Mouse (Mus musculus) heart, postnatal 25 days (tissue): ENCODE results near the gene Smarca4. TPM values are rescaled to one million over a fixed set of nuclear protein-coding genes. Genes with fewer than 3 reads are reported as not detected.

Source experiments
- DNase-seq: peaks from one replicate; pipeline ENCODE4 v3.0.0; 2022; ENCODE audit warnings: low spot score
- intact Hi-C: fragments of 180-260 bp; cut with DNase I; formaldehyde crosslinking; loops from one replicate; pipeline ENCODE4 v1.15.1; 2025
- total RNA-seq, 2 experiments: library from RNA; stranded (reverse); gene quantifications; 2 replicates each; pipeline ENCODE4 v1.2.3; 2021

The Smarca4 gene
- total RNA-seq, 2 experiments from 2014 or later, result 46.4 to 48.1 TPM

DNA sequence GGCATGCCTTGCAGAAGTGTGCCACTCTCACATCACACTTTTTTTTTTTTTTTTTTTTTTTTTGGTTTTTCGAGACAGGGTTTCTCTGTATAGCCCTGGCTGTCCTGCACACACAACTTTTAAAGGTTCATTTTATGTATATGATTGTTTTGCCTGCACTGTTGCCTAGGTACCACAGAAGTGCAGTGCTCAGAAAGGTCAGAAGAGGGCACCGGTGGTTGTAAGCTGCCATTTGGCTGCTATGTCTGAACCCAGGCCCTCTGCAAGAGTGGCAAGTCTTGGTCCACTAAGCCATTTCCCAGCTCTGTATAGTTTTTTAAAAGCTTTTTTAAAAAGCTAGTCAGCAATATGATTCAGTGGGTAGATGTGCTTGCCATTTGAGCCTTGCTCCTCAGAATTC, 17.8 kb upstream of the Smarca4 start:
- no peak for DNase-seq
- intact Hi-C loops, result no loop called here

DNA sequence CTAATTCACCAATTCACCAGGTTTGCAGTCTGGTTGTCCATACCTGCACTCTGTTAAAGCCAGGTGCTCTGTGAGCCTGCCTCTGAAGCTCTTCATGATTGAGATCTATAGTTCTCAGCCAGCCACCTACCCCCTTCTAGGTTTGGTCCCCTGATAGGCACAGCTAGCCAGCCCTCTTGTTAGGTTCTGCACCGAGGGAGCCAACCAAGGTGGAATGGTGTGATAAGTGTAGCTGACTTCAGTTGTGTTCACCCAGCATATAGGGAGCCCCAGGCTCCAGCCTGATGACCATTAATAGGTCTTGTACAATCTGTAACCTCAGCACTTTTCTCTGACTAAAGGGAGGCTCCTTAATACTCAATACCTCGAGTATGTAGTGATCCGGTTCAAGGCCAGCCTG, 15.8 kb upstream of the Smarca4 start:
- no peak for DNase-seq
- intact Hi-C loops, result loop anchor here (5.0 to 10.0 kb wide), 3 partner anchors 52 to 205 kb away; no protein-coding TSS in a partner anchor

DNA sequence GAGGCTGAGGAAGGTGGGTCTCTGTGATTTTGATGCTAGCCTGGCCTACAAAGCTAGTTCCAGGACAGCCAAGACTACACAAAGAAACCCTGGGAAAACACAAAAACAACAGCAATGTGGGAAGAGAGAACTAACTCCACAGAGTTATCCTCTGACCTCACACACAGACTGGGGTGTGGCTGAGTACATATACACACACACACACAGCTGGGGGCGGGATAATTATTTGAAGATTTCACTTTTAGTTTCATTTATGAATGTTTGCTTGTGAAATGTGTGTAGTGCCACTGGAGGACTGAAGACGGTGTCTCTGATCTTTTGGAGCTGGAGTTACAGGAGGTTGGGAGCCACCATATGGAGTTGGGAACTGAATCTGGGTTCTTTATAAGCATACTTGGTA, 14.9 kb upstream of the Smarca4 start:
- intact Hi-C loops, result loop anchor here (5.0 to 10.0 kb wide), 3 partner anchors 51 to 204 kb away; no protein-coding TSS in a partner anchor

DNA sequence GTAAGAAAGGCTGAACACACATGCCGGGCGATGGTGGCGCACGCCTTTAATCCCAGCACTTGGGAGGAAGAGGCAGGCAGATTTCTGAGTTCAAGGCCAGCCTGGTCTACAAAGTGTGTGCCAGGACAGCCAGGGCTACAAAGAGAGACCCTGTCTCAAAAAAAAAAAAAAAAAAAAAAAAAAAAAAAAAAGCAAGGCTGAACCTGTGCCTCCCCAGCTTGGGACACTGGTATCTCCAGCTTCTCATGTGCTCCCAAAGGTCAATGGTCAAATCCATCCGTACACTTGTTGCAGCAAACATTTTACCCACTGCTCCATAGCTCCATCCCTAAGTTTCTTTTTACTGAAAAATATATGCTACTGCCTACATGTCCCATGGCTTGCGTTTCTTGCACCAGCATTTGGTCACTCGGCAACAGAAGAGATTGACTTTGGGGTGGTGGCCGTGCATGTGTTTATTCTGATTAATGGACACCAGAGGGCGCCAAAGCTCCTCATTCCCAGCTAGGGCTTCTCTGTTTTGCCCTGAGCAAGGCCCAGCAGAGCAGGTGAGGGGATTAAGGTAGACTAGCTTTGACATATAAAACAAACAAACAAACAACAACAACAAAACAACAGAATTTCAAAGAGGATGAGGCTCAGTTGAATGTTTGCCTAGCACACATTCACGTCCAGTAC, 14.1 kb upstream of the Smarca4 start:
- no peak for DNase-seq
- intact Hi-C loops, result loop anchor here (1.0 to 10.0 kb wide), 5 partner anchors 29 to 269 kb away; no protein-coding TSS in a partner anchor

More for the DNA sequence above, 14.9 kb upstream of the Smarca4 start:
- no peak for DNase-seq

DNA sequence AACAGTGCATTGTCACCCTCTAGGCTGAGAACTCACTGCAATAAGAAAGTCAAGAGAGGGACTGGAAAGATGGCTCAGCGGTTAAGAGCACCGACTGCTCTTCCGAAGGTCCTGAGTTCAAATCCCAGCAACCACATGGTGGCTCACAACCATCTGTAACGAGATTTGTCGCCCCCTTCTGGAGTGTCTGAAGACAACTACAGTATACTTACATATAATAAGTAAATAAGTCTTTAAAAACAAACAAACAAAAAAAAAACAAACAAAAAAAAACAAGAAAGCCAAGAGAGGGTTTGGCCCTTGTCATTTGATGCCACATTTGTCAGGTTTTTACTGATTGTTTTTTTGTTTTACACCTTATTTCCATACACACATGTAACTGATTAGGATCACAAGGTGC, 11.8 kb upstream of the Smarca4 start:
- intact Hi-C loops, result loop anchor here (5.0 to 10.0 kb wide), 3 partner anchors 48 to 201 kb away; no protein-coding TSS in a partner anchor

DNA sequence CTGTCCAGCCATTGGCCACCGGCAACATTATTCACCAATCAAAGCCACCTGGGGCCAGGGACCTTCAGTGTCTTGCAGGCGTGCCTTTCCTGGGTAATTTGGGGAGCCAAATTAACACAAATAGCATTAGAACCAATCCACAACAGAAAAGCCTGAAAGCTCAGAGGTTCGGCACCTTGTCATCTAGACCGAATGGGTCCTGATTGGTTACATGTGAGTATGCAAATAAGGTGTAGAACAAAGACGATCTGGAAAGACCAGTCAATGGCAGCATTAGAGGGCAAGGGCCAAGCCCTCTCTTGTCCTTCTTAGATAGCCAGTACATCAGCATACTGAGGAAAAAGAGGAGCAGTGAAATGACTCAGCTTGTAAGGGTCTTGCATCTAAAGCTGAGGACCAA, 10.1 kb upstream of the Smarca4 start:
- no peak for DNase-seq
- intact Hi-C loops, result loop anchor here (10.0 kb wide), 1 partner anchor 199 kb away; no protein-coding TSS in a partner anchor

More for the DNA sequence above, 11.8 kb upstream of the Smarca4 start:
- DNase-seq, result no peak

DNA sequence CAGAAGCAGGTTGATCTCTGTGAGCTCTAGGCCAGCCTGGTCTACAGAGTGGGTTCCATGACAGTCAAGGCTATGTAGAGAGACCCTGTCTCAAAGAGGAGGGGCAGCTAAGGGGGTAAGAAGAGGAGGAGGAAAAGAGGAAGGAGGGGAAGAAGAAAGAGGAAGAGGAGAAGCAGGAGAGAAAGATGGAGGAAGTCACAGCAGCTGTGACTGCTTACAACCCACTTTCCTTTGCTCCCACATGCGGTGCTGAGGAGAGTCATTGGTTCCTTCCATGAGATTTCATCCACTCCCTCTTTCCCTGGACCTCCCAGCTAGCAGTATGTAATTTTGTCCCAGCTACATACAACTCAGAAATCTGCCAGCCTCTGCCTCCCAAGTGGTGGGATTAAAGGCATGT, 9.3 kb upstream of the Smarca4 start:
- no peak for DNase-seq
- intact Hi-C loops, result loop anchor here (10.0 kb wide), 1 partner anchor 198 kb away; no protein-coding TSS in a partner anchor

DNA sequence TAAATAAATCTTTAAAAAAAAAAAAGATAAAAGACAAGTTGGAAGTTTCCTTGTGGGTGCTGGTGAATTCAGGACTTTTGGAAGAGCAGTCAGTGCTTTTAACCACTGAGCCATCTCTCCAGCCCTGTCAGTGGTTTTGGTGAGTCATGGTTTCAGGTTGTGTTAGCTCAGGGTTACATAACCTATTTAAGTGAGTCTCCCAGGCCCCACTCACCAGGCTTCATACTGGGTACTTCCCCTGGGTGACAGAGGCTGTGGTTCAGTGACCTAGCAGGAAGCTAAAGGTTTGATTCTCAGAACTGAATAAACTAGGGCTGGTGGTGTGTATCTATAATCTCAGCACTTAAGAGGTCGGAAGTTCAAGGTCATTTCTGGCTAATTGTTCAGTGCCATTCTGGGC, 6.1 kb upstream of the Smarca4 start:
- no peak for DNase-seq
- intact Hi-C loops, result loop anchor here (10.0 kb wide), 1 partner anchor 195 kb away; no protein-coding TSS in a partner anchor

DNA sequence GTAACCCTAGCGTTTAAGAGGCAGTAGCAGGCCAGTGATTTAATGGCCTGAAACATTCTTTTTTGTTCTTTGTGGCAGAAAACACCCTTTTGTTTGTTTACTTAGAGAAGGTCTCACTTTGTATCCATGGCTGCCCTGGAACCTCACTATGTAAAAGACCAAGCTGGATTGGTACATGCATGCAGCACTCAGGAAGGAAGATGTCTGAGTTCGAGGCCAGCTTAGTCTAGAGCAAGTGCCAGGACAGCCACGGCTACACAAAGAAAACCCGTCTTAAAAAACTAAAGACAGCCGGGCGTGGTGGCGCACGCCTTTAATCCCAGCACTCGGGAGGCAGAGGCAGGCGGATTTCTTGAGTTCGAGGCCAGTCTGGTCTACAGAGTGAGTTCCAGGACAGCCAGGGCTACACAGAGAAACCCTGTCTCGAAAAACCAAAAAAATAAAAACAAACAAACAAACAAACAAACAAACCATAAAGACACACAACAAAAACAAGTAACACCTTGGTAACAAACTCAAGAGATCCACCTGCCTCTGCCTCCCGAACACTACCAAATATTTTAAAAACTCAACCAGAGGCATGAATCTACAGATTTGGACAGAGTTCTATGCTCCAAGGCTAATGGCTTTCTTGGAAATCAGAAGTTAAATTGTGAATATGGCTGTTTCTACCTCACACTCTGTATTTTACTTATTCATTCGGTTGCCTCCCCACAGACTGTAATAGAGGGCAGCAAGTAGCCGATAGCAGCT, 929 bp upstream of the Smarca4 start:
- DNase-seq, result no peak
- intact Hi-C loops, result loop anchor here (5.0 kb wide), 1 partner anchor 248 kb away; the partner anchor contains the start of gene Ilf3

DNA sequence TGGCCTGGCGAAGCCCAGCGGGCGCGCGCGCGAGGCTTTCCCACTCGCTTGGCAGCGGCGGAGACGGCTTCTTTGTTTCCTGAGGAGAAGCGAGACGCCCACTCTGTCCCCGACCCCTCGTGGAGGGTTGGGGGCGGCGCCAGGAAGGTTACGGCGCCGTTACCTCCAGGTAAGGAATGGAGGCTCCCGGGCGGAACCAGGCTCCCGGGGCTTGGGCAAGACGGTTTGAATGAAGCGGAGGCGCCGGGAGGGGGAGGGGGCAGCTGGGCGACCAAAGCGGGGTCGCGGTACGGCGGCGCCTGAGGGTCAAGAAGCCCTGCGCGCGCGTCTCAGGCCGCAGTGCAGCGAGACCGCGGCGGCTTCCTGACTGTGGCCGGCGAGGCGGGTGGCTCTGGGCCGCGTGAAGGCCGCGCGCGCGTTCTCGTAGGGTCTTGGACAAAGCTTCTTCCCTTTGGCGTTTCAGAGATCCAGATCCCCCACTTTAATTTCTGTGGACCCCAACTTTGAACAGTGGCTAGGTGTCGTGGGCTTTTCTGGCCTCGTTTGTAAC, 338 bp downstream of the Smarca4 start:
- DNase-seq, result peak; percentile 80
- intact Hi-C loops, result loop anchor here (2.0 to 5.0 kb wide), 2 partner anchors 24 to 249 kb away; partner anchors contain the start of genes Ilf3, Timm29 and Yipf2

DNA sequence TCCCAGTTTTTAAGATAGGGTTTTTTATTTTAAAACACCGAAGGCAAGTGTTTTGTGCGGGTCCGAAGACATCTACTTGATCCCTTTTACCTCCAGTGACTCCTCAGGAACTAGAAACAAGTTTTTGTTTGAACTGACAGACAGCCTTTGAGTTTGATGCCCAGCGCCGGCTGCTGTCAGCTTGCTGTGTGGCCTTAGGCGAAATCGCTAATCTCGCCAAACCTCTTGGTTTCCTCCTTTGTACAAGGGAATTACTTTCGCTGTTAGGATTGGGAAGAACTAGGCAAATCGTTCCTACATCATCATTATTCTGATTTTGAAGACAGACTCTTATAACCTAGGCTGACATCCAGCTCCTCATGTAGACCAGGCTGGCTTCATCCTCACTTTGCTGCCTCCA, 1.1 kb downstream of the Smarca4 start:
- intact Hi-C loops, result loop anchor here (2.0 to 5.0 kb wide), 2 partner anchors 24 to 250 kb away; partner anchors contain the start of genes Ilf3, Timm29 and Yipf2
- no peak for DNase-seq

DNA sequence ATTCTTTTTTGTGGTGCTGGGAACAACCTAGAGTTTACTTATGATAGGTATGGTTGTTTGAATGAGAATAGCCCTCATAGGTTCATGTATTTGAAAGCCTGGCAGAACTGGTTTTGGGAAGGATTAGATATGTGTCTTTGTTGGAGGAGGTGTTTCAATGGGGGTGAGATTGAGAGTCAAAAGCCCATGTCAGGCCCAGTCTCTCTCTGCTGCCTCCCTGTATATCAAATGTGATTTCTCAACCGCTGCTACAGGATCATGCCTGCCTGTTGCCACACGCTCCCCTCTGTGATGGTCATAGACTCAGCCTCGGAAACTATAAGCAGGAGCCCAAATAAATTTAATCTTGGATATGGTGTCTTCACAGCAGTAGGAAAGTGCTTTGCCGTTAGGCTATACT, 4.3 kb downstream of the Smarca4 start:
- no peak for DNase-seq
- intact Hi-C loops, result no loop called here

DNA sequence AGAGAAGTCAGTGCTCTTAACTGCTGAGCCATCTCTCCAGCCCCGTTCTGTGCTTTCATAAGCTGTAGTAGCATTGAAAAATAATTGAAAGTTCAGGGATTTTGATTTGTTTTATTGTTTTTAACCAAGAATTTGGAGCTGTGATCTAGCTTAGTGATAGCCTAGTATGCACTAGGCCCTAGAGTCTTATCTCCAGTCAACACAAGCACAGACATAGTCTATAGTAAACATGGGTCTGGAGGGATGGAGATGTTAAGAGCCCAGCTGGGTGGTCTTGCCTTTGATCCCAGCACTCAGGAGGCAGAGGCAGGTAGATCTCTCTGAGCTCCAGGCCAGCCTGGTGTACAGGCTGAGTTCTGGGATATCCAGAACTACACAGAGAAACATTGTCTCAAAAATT, 6.7 kb downstream of the Smarca4 start:
- intact Hi-C loops, result no loop called here

DNA sequence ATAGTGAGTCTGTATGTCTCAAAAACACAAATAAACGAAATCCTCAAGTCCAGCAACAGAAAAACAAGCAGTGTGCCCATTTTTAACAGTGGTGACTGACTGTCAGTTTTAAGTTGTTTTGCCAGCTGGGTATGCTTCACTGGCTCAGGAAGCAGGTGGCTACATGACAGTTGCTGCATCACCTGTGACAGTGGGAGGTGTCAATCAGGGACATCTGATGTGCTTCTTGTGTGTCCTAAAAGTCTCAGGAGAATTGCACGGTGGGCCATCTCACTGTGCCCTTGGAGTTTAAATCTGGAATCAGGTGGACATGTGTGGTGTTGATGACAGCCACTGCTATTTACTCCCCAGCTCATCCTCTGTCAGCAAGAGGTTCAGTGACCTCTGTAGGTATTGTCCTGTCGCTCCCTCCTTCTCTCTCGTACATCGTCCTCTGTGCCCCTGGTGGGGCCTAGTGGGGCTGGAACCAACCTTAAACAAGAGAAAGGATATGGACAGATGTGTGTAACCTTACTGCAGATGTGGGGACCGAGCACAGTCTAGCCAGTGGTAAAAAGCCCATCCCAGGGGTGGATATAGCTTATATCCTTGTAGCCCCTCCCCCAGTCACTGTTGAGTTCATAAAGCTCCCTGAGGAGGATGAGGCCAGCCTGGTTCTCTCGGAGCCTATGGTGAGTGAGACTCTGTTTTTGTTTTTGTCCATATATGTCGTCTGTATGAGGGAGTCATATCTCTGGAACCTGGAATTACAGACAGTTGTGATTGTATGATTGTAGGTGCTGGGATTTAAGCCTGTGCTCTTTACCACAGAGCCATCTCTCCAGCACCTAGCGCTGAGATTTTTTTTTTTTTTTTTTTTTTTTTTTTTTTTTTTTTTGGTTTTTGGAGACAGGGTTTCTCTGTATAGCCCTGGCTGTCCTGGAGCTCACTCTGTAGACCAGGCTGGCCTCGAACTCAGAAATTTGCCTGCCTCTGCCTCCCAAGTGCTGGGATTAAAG, 9.7 kb downstream of the Smarca4 start:
- DNase-seq, result no peak
- intact Hi-C loops, result no loop called here

More for the DNA sequence above, 6.7 kb downstream of the Smarca4 start:
- DNase-seq, result no peak

DNA sequence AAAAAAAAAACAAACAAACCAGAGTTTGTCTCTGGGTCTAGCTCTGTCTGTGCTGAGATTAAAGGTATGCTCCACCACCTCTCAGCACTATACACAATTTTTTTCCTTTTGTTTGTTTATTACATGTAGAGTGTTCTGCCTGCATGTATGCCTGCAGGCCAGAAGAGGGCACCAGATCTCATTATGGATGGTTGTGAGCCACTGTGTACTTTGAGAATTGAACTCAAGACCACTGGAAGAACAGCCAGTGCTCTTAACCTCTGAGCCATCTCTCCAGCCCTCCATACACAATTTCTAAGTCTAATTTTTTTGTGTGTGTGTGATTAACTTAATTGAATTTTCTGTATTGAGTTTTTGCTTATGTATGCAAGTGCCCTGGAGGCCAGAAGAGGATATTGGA, 10.6 kb downstream of the Smarca4 start:
- intact Hi-C loops, result no loop called here
- no peak for DNase-seq

DNA sequence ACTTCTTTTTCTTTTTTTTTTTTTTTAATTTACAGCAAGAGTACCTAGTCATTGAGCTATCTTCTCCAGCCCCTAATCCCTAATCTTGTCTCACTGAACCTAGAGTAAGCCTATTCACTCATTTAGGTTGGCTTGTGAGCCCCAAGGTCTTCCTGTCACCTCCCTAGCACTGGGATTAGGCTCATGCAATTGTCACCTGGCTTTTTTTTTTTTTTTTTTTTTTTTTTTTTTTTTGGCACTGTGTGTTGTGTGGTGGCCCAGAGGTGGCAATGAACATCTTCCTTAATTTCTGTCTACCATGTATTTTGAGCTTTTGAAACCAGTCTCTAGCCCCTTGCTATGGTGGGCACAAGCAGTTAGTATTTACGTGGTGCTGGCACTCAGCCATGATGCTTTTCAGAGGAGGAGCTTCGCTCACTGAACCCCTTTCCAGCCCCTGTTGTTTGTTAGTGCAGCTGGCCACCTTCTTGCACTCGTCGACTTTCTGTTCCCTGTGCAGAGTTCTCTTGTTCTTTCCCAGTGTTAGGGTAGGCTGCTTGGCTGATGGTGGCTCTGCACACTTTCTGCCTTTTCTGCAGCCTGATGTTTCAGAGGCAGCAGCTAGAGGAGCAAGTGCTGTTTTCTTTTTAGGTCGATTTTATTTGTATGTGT, 11.3 kb downstream of the Smarca4 start:
- intact Hi-C loops, result no loop called here
- DNase-seq, result no peak

DNA sequence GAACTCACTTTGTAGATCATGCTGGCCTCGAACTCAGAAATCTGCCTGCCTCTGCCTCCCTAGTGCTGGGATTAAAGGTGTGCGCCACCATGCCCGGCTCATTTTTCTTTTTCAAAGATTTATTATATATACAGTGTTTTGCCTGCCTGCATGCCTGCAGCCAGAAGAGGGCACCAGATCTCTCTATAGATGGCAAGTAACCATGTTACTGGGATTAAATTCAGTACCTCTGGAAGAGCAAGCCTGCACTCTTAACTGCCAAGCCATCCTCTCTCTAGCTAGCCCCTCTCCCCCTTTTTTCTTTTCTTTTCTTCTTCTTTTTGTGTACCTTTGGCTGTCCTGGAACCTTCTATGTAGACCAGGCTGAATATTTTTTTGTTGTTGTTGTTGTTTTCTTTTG, 14.7 kb downstream of the Smarca4 start:
- intact Hi-C loops, result loop anchor here (2.0 kb wide), 1 partner anchor 28 kb away; no protein-coding TSS in a partner anchor
- DNase-seq, result no peak

DNA sequence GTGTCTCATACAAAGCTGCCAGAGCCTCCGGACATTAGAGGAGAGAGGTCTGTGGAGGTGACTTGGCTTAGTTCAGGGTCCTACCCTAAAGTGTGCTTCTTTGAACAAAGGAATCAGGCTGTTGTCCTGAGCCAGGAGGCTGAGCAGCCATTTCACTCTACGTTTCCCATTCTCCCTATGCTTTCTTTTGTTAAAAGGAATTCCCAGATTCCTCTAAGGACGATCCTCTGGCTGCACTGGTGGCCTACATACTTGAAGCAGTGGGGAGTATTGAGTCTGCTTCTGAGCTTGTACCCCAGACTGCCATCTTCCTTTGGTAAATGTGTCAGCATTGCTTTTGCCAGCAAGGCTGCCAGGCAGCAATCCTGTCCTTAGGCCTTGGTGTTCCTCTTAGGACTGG, 17.1 kb downstream of the Smarca4 start:
- no peak for DNase-seq
- intact Hi-C loops, result no loop called here

DNA sequence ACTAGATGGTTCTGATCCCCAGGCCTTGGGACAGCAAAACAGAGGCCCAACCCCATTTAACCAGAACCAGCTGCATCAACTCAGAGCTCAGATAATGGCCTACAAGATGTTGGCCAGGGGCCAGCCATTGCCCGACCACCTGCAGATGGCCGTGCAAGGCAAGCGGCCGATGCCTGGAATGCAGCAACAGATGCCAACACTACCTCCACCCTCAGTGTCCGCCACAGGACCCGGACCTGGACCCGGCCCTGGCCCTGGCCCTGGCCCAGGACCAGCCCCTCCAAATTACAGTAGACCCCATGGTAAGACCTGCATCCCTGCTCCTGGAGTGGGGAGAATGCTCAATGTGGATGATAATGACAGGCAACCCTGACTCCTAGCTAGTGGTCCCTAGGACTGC, 19.7 kb downstream of the Smarca4 start:
- no peak for DNase-seq
- intact Hi-C loops, result no loop called here
